Mouse (Mus musculus) activated CD4-positive, CD25-positive, alpha-beta regulatory T cell, adult 4 months (primary cell): Measurements from ENCODE around the gene Cbx5. TPM values are rescaled to one million over a fixed set of nuclear protein-coding genes. Genes with fewer than 3 reads are reported as not detected.

Experiments used
- ATAC-seq: one replicate; pipeline ENCODE4 v1.8.0; 2017
- polyA plus RNA-seq, 2 experiments: library from polyadenylated mRNA; unstranded; fragments of 100-300 nt; shearing (Covaris generic); gene quantifications; one replicate each; pipeline ENCODE4 v1.2.1; 2017

Cbx5 gene
- polyA plus RNA-seq, 2 experiments from 2014 or later: 30.9 to 34.2 TPM

DNA sequence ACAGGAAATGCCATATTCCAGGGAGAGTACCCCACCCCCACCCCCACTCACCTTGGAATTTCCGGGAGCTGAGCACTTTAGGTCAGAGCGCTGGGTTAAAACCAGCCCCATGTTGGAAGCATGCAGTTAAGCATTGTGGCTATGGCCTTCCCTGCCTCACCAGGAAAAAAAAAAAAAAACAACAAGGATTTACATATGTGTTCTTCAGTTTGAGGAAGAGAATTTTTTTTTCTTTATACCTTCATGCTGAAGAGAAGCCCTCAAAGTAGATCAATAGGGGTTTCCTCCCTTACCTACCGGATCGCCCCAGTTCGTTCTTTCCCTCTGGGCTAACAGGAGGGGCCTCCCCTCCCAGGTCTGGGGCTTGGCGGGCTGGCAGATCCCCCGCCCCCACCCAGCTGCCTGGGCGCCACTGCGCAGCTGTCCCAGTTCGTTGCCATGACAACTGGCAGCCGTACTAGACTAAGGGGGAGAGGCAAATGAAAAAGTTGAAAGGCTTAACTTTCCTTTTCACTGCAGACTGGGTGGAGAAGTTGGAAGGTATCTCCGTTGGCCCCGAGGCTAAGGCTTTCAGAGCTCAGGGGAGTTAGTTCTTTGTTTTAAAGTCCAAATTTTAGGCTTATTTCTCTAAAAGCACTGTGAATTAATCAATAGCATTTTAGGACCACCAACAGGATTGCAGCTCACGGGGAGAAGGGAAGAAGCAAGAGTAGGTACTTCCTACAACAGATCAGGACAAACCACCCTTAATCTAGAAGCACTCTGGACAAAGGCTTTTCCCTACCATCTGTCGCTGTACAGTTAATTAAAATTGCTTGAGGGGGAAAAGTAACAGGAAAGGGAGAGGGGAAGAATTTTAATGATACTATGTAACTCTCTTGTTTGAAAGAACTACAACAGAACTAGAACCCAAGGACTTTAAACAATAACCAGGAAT lies 24.4 kb downstream of the Cbx5 start:
- ATAC-seq: peak; percentile 94

DNA sequence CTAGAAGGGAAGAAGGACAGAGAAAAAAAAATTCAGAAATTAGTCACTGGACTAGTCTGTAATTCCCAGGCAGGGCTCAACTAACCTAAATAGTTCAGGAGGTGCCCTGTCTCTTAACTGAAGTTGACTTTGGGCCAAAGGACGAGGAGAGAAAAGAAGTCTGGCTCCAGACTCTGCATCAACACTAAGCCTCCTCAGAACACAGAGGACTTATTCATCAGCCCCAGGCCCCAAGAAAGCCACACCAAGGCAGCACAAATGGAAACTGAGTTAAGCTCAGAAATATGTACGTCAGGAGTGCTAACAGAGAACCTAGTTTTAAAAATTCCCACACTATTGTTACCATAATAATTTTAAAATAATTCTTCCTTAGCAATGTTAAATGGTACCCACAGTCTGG lies 25.5 kb downstream of the Cbx5 start:
- ATAC-seq: no peak

DNA sequence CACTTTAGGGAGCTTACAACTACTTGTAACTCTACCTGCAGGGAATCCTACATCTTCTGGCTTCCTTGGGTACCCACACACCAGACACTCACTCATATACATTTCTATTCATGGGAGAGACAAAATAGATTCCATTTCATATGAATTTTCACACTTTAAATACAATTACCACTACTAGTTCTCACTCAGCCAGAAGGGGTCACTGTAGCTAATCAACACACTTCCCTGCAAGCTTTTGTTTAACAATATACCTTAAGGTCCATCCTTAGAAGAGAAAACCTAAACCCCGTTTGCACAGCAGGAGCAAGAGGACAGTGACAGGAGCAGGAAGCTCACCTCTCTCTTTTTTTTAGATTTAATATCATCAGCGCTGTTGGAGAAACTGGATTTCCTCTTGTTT lies 34.5 kb downstream of the Cbx5 start:
- ATAC-seq: peak; percentile 28

DNA sequence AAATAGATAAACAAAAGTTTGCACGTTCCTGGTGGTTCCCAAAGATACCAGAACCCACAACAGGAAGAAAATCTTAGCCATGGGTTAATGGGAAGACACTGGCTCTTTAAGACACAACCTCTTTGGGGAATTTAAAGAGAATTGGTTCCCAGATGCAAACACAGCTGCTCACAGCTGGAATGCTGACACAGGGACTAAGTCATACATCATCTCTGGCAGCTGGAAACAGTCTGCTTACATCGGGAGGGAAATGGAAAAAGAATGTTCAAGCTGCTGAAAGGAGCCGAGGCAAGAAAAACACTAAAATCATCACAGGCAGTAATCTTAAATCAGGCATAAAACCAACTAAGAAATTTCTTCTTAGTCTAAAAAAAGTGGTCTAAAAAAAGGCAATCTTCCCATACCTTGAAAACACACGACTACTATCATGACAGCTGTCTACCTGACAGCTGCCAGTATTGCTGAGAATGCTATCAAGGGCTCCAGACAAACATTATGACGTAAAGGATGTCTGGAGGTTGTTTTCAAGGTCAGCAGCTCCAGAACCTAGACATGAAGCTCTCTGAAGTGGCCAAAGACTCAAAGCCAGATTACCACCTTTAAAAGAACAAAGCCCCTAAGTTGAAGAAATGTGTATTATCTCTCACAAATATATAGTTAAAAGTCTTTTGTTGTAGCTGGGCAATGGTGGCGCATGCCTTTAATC lies 37.4 kb downstream of the Cbx5 start:
- no peak for ATAC-seq

DNA sequence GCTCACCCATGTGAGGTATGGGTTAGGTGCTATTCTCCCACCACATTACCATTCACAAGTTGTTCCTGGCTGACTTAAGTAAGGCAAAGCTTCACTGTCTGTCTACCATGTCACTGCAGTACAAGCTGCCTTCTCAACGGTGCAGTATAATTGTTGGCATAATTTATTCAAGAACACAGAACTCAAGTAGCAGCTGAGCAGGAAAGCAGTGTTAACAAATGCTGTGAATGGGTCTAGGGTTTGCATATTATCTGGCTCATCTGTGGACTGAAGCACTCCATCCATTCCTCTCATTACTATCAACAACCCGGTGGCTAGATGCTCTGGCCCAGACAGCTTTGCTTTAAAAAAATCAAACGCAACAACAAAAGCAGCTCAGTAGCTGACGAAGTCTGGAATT lies 41.8 kb downstream of the Cbx5 start:
- ATAC-seq: no peak

DNA sequence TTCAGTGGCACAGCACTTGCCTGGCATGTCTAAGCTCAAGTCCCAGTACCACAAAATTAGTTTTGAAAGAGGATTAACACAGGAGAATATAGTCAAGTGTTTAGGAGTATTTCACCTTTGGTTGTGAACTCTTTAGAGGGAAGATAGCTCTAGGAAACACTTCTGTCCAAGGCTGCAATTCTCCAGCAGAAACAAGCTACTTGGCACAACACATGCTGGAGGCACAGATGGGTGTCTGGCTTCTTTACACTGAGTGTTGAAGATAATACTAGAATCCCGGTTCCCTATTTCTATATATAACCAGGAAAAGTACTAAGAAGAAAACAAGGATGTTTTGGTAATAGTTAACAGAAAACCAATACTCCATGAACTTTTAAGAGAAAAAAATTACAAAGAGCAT lies 42.8 kb downstream of the Cbx5 start:
- ATAC-seq: no peak

DNA sequence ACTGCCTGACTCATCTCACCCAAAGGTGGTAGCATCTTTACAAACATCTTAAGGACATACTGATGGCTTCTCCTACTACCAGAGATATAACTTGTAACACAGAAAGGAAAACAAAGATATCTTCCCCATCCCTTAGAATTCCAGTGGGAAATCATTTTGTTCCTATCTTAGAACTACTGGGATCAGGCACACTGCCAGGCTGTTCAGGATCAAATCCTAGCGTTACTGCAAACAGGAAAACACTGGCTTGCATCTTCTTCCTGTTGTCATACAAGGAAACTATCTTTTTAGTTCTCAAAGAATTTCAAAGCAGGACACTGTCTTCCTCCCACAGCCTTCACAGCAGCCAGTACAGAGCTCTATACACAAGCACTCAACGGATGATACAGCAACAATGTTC lies 46.0 kb downstream of the Cbx5 start:
- ATAC-seq: no peak

DNA sequence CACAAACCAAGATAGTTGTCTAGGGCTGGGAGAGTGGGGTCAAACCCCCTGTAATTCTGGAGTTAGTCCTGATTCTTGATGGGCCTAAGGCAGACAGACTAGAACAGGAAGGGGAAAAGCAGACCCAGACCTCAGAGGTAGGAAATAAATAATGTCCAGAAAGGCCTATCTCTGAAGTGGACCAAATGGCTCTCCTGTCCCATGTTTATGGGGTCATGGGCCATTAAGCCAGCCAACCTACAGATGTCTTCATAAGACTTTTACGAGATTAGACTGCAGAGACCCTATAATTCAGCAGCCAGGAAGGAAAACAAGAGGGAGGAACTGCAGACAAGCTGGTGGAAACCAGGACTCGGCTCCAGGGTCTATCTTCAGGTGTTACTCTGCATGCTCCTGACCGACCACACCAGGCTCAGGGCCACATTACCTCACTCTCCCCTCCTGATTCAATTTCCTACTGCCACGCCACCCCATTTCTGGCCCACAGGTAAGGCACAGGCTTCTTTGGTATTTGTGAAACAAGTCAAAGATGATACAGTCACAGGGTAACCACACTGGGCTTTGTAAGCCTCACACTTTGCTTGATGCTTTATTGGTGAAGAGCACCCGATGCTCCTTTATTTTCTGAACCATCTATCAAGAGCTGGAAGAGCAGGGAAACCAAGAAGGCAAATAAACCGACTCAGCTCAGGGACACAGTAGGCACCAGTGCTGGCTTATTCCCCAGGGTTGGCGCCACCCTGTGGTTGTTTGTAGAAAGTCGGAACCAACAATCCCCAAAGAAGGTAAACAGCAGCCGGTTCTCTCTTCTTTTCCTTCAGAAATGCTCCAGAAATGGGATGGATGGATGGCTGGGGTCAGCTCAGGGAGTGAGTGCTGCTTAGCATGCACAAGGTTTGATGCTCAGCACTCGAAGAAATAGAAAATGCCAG lies 48.8 kb downstream of the Cbx5 start:
- peak; percentile 40 for ATAC-seq

DNA sequence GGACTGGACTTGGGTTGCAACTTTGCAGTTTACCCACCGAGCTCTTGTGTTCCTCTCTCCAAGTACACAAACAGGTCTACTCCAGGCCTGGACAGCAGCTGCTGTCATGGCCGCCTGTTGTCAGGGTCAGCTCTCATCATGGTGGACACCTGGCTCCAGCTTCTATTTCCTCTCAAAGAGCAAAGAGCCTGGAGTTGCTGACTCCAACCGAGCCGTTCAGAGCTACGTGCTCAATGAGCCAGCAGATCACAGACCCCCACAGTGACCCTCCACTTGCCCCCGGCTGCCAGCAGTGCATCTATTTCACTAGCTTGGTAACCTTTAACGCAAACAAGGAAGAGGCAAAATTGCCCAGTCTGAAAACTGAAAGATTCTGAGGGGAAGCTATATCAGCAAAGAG lies 49.5 kb downstream of the Cbx5 start:
- ATAC-seq: no peak

DNA sequence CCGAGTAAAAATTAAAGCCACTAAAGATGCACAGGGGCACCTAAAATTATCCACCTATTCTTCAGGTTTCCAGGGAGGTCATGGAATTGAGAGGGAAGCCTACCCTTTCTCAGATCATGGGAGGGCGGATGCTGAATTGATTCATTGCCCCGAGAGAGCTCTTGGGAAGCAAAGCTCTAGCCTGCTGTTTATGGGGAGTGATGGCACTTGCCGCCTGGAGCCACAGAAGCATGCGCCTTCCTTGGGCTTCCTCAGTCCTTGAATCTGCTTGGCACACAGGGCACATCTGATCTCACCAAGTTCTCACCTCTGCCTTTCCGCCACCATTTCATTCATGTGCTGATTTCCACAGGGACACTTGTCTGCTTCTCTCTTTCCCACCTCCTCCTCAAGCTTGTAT lies 51.8 kb downstream of the Cbx5 start:
- ATAC-seq: no peak

DNA sequence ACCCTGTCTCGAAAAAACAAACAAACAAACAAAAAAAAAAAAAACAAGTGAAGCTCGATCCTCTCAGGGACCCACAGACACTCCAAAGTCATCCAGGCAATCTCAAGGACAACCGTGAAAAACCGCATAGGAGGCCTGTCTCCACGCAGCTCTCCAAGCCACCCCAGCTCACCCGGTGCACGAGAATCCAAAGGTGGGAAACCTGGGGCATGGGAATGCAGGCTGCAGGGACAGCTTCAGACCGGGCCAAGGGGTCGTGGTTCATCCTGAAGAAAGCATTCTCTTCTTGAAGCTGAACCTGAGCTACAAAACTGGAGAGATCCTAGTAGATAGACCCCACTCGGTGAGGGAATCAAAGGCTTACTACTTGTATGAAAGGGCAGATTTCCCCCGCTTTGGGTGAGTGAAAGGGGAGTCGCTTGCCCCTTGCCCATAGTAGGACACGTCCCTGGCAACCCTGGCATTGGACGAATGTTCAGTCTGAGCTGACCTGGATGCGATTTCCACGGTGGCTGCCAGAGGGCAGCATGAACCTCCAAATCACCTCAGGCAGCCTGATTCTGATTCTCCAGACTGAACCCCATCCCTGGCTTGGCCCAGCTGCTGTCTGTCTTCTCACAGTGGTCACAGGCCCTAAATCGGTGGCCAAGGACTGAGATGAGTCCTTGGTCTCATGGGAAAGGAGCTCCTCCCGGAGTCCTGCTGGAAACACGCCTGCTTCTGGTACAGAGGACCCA lies 54.0 kb downstream of the Cbx5 start:
- no peak for ATAC-seq

DNA sequence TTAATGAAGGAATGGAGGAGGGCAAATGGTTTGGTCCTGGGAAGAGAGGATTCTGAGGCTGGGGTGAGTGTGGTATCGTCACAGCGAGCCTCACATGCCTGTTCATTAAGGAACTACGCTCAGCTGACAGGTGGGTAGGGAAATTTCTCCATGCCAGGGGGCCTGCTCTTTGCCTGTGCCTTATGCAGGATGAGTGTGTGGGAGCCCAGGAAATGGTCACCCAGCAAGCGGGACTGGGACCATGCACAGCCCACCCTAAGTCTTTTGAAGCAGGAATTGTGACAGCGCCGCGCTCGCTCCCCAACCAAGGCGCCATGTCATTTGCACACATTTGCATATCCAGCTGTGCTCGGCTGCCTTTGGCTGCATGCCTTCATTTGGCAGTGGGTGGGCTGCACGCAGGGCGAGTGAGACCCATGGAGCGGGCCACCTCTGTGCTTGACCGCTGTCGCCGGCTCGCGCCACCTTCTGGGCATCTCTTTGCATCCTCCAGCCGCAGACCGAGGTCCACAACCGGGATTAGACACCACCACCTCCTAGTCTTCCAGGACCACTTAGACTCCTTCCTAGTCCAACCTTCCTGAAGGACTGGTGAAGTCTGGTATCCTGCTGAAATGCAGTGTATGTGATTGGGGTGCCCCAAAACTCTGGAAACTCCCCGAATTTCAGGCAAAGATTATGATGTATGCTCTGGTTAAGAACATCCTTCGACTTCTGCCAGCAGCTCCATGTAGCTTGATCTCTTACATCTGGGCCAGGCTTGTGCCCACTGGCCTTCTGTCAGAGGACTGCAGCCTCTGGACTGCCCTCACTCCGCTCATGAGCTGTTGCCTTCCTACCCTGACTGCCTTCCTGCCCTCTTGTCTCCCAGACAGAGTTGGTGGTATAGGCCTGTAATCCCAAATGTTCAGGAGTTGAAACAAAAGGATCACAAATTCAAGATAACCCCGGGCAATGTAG lies 55.7 kb downstream of the Cbx5 start:
- no peak for ATAC-seq

DNA sequence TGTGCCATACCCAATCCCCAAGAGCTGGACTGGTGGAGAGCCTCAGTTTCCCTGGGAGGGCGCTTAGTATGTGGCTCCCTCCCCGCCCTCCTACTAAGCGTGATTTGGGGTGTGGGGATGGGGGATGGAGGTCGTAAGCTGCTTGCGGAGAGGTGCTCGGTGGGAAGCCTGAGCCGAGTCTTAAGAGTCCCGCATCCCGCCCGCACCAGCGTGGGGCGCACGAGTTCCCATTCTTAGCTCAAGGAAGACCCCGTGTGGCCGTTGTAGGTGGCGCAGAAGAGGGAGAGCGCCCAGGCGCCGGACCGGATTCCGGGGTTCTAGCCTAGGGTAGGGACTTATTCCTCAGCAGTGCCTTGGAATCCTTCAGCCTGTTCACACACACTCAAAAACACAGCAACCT lies 56.5 kb downstream of the Cbx5 start:
- ATAC-seq: peak; percentile 65

DNA sequence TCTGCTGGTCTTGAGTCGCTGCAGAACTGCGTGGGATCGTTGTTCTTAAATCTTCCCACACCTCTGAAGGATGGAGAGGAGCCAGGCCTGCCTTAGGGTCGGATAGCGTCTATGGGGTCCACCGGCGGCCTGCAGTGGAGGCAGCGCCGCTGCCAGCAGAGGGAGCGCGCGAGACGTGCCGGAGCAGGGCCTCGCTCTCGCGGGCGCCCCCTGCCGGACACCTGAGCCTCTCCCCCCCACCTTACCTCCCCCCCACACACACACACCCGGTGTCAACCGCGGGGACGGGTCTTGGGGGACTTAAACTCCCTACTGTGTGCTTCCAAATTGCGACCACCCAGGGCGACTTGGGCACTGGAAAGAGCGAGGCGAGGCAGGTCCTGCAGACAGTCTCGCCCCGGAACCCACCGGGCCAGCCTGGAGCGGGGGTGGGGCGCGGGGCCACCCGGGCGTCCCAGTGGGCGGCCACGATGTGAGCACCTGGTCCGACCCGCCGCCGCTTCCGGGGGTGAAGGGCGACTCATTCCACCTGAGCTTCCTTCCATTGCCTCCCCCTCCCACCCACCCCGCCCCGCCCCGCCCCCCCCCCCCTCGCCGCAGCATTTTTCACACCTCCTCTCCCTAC lies 57.3 kb downstream of the Cbx5 start:
- peak; percentile 55 for ATAC-seq

DNA sequence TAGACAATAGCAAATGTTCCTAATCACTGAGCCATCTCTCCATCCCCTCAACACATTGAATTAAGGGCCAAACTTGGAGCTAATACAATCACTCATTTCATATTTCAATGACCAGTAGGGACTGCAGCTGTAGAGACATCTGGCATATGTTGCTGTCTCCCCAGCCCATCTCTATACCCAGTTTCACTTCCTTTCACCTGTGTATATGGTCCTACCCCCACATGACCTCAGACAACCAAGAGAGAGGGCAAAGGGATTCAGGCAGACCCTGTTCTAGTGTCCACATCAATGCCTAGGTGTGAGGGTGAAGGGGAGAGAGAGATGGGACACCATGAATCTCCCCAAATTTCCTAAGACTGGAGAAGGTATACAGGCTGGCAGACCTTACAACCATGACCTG lies 59.2 kb downstream of the Cbx5 start:
- no peak for ATAC-seq

DNA sequence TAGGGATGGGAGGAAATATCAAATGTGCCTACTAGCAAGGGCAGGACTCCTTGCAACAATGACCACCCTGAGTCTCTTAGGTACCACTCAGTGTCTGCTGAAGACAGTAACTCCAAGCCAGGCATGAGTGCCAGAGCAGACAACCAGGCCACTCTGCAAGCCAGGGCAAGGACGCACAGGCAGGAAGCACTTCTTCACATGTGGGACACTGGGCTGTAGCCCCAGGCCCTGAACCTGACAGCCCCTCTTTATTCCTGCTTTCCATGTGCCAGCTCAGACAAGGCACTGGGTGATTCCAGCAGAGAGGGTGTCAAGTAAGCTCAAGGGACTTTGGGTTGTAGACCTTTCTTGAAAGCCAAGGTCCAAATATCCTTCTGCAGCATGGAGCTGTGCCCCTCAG lies 60.8 kb downstream of the Cbx5 start:
- ATAC-seq: no peak

DNA sequence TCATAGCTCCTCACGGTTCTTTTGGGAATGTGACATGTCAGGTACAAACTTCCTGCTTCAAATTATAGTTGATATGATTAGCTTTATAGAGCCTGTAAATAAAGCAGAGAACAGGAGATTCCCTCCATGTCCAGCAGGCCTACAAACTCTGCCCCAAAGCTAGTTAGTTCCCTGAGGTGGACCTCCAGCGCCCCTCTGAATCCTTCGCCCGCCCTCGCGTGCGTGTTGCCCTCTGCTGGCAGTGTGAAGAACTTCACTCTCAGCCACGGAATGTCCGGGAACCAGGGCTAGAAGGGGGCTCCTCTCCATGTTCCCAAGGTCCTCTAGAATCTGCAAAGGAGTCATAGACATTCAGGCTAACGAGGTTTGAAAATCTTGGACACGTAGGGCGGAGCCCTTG lies 61.5 kb downstream of the Cbx5 start:
- ATAC-seq: no peak

DNA sequence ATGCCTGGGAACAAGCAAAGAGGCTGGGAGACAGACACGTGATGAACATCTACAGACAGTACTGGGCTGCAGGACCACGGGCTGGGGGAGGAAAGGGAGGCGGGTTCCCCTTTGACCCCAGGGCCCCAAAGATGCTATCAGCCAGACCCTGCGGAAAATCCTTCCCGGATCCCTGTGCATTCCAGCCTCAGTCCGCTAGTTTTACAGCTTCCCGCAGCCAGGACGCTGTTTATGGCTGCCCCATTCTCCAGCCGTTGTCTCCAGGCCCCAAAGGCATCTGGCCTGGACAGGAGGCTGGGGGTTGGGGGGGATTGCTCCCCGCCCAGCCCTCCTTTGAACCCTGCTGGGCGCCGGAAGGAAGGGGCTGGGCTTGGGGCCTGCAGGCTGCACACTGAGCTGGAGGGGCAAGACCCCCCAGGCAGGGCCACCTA lies 62.0 kb downstream of the Cbx5 start:
- no peak for ATAC-seq

DNA sequence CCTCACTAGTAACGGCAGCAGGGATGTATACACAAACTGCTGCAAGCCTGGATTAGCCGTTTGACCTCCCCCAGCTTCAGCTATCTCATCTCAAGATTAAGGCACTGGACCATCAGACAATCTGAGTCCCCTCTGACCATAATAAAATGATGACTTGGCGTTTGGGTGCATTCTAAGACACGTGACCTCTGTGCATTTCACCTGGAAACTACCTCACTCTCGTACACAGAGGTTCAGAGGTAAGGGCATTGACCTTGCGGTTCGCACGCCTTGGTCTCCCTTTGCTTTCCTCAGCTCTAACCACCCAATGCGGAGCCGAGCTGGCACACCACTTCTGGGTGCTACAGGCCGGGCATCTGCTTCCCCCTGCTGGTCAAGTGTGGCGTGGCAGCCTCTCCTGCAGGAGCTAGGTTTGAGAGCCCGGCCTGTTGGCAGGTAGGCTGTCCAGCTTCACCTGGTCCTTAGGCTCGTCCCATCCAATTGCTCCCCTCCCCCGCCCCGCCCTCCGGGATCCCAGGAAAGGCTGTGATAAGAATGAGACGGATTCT lies 62.7 kb downstream of the Cbx5 start:
- ATAC-seq: peak; percentile 78

DNA sequence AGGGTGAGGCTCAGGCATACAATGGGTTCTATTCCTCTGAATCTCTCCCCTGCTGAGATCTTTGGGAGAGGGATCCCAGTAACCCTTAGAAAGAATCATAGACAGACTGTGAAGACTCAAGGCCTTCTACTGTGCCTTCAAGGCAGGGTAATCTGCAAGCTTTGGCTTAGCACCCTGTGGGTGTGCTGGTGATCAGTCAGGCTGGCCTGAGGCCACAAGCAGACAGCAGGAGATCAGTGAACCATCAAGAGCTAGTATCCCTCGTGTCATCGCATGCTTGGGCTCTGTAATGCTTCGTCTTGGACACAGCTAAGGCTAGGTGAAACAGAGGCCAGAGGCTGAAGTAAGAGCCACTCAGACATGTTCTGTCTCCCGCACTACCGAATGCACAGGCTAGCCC lies 66.4 kb downstream of the Cbx5 start:
- no peak for ATAC-seq
